Mouse (Mus musculus) cerebellum, adult 2 months (tissue): ENCODE results near the gene Bag6.

Experiments
- CTCF ChIP-seq: fragments of 200-500 bp; IDR thresholded peaks from 2 replicates; pipeline ENCODE4 v1.5.1; 2011; ENCODE audit warnings: low read depth, mild to moderate bottlenecking, control low read depth, low read length, moderate library complexity, borderline replicate concordance; ENCODE audit not compliant: insufficient read depth
- POLR2A ChIP-seq: fragments of 200-500 bp; IDR thresholded peaks from 2 replicates; pipeline ENCODE4 v1.6.1; 2011; ENCODE audit warnings: low read length, control low read depth, borderline replicate concordance; ENCODE audit not compliant: insufficient read depth

GRCm38 (mm10) chr17:35102299-35102698, 32.7 kb upstream of the Bag6 start:
- TF ChIP-seq POLR2A: no peak
- TF ChIP-seq CTCF: no peak
